Mouse (Mus musculus) cerebellum, adult 11-12 months (tissue): ENCODE data around the gene Etl4.
"Not testable (repeated sequence)": the region's sequence is repeated elsewhere in the genome, so short reads cannot be mapped to it uniquely, and the experiment has no call there.

ENCODE experiments used
- DNase-seq: peaks from one replicate; pipeline ENCODE4 v3.0.0; 2022

Etl4 gene

GRCm38 (mm10) chr2:20665309-20665971 lies 755.9 kb downstream of the Etl4 start:
- DNase-seq, result no peak

GRCm38 (mm10) chr2:20666051-20666478 lies 756.5 kb downstream of the Etl4 start:
- DNase-seq, result no peak

- no peak for DNase-seq
These were observed 758.3 kb downstream of the Etl4 start for GRCm38 (mm10) chr2:20667876-20668275.

GRCm38 (mm10) chr2:20668276-20669030 lies 758.9 kb downstream of the Etl4 start:
- not testable (repeated sequence) for DNase-seq

- no peak for DNase-seq
These were observed 759.8 kb downstream of the Etl4 start for GRCm38 (mm10) chr2:20669367-20669766.

- no peak for DNase-seq
These were observed 762.1 kb downstream of the Etl4 start for GRCm38 (mm10) chr2:20671546-20672255.

- no peak for DNase-seq
These were observed 762.7 kb downstream of the Etl4 start for GRCm38 (mm10) chr2:20672281-20672680.

- DNase-seq, result no peak
These were observed 763.4 kb downstream of the Etl4 start for GRCm38 (mm10) chr2:20672803-20673603.

GRCm38 (mm10) chr2:20676379-20676778 lies 766.8 kb downstream of the Etl4 start:
- no peak for DNase-seq

- no peak for DNase-seq
These were observed 769.2 kb downstream of the Etl4 start for GRCm38 (mm10) chr2:20678793-20679192.

- DNase-seq, result not testable (repeated sequence)
These were observed 772.6 kb downstream of the Etl4 start for GRCm38 (mm10) chr2:20682203-20682602.

- DNase-seq, result no peak
These were observed 779.8 kb downstream of the Etl4 start for GRCm38 (mm10) chr2:20689389-20689788.

GRCm38 (mm10) chr2:20692898-20693297 lies 783.3 kb downstream of the Etl4 start:
- DNase-seq, result no peak

- no peak for DNase-seq
These were observed 784.2 kb downstream of the Etl4 start for GRCm38 (mm10) chr2:20693772-20694171.

GRCm38 (mm10) chr2:20697719-20698118 lies 788.1 kb downstream of the Etl4 start:
- DNase-seq, result no peak

- no peak for DNase-seq
These were observed 795.5 kb downstream of the Etl4 start for GRCm38 (mm10) chr2:20705110-20705509.

- no peak for DNase-seq
These were observed 801.0 kb downstream of the Etl4 start for GRCm38 (mm10) chr2:20710589-20710988.

- no peak for DNase-seq
These were observed 801.4 kb downstream of the Etl4 start for GRCm38 (mm10) chr2:20711024-20711423.

GRCm38 (mm10) chr2:20719105-20719504 lies 809.5 kb downstream of the Etl4 start:
- DNase-seq, result no peak

- DNase-seq, result no peak
These were observed 811.5 kb downstream of the Etl4 start for GRCm38 (mm10) chr2:20721098-20721497.

- no peak for DNase-seq
These were observed 812.8 kb downstream of the Etl4 start for GRCm38 (mm10) chr2:20722165-20722991.
